Mouse (Mus musculus): ENCODE measurements at regions not wholly inside any gene's neighbourhood (a gene's known extent, or its start where the extent isn't known, plus 50 kb on each side); places are given as distances from the start of the nearest gene placed in this dataset.

- TF ChIP-seq HCFC1 (IDR thresholded peaks at IDR 0.05; ENCODE audit: borderline replicate concordance, insufficient read depth, low read length) (no peak), MAFK (IDR thresholded peaks at IDR 0.05; ENCODE audit: insufficient read depth, low read depth, low read length) (no peak), ZNF384 (IDR thresholded peaks at IDR 0.05; ENCODE audit: low read depth, low read length) (no peak), CHD2 (IDR thresholded peaks at IDR 0.05; ENCODE audit: low read depth, low read length) (no peak), ZC3H11A (IDR thresholded peaks at IDR 0.05; ENCODE audit: borderline replicate concordance, low read depth, low read length) (no peak)
- H3K27ac ChIP-seq (ENCODE audit: insufficient read depth, low read depth, low read length, poor library complexity, severe bottlenecking), result peak overlapping the region; percentile 70; the same call in 1 of the 2 replicates
- H3K9me3 ChIP-seq (ENCODE audit: control insufficient read depth, insufficient read depth, low read depth, low read length), result no peaks in the 10 kb centered on the region
- no peaks in the 10 kb centered on the region for H3K36me3 ChIP-seq (ENCODE audit: control insufficient read depth, insufficient read depth, low read length, poor library complexity, severe bottlenecking)
- no peak for DNase-seq (ENCODE audit: low read depth, low spot score)
- 0 out of 4 replicates have a peak overlapping the region, but pooled peaks have one; percentile 0 to 14 for H3K4me3 ChIP-seq (ENCODE audit: insufficient read depth in 1 of 2, low read depth in 1 of 2, low read length in 2 of 2, poor library complexity in 1 of 2, severe bottlenecking in 1 of 2)
- no peak overlapping the region for H3K9ac ChIP-seq (ENCODE audit: insufficient read depth, low read depth, low read length, poor library complexity, severe bottlenecking)
- in situ Hi-C loops (cut with MboI; ENCODE audit: low sequenced_read_pairs in 2 of 2, unreplicated experiment in 2 of 2), result no loop called here
- peaks cover 2 to 13% of the 10 kb centered on the region in 2 experiments for H3K4me1 ChIP-seq (ENCODE audit: control insufficient read depth in 2 of 2, insufficient read depth in 2 of 2, low read length in 2 of 2, poor library complexity in 1 of 2)
Measured at GRCm38 (mm10) chr13:28780462-28780861, 173.1 kb downstream of the Sox4 start.

GRCm38 (mm10) chr13:28775142-28775815 lies 178.2 kb downstream of the Sox4 start:
- Histone ChIP-seq H3K9ac (ENCODE audit: insufficient read depth, low read depth, low read length, poor library complexity, severe bottlenecking) (no peak overlapping the region), H3K27ac (ENCODE audit: insufficient read depth, low read depth, low read length, poor library complexity, severe bottlenecking) (no peak overlapping the region), H3K36me3 (ENCODE audit: control insufficient read depth, insufficient read depth, low read length, poor library complexity, severe bottlenecking) (no peaks in the 10 kb centered on the region), H3K4me1 (ENCODE audit: control insufficient read depth in 2 of 2, insufficient read depth in 2 of 2, low read length in 2 of 2, poor library complexity in 1 of 2) (peaks cover 0 to 14% of the 10 kb centered on the region in 2 experiments; a peak in 2 of 4 replicates), H3K9me3 (ENCODE audit: control insufficient read depth, insufficient read depth, low read depth, low read length) (no peaks in the 10 kb centered on the region), H3K4me3 (ENCODE audit: insufficient read depth in 1 of 2, low read depth in 1 of 2, low read length in 2 of 2, poor library complexity in 1 of 2, severe bottlenecking in 1 of 2) (no peak overlapping the region)
- in situ Hi-C loops (cut with MboI; ENCODE audit: low sequenced_read_pairs in 2 of 2, unreplicated experiment in 2 of 2), result no loop called here
- DNase-seq (ENCODE audit: low read depth, low spot score), result no peak
- TF ChIP-seq ZC3H11A (IDR thresholded peaks at IDR 0.05; ENCODE audit: borderline replicate concordance, low read depth, low read length) (no peak), CHD2 (IDR thresholded peaks at IDR 0.05; ENCODE audit: low read depth, low read length) (no peak), MAFK (IDR thresholded peaks at IDR 0.05; ENCODE audit: insufficient read depth, low read depth, low read length) (no peak), HCFC1 (IDR thresholded peaks at IDR 0.05; ENCODE audit: borderline replicate concordance, insufficient read depth, low read length) (no peak), ZNF384 (IDR thresholded peaks at IDR 0.05; ENCODE audit: low read depth, low read length) (no peak)

- no peaks in the 10 kb centered on the region for H3K9me3 ChIP-seq (ENCODE audit: control insufficient read depth, insufficient read depth, low read depth, low read length)
Measured at GRCm38 (mm10) chr13:28774649-28775048, 178.9 kb downstream of the Sox4 start.

GRCm38 (mm10) chr13:28773466-28773865 lies 180.0 kb downstream of the Sox4 start:
- no peaks in the 10 kb centered on the region for H3K36me3 ChIP-seq (ENCODE audit: control insufficient read depth, insufficient read depth, low read length, poor library complexity, severe bottlenecking)
- no peak for DNase-seq (ENCODE audit: low read depth, low spot score)
- H3K27ac ChIP-seq (ENCODE audit: insufficient read depth, low read depth, low read length, poor library complexity, severe bottlenecking), result no peak overlapping the region
- no peaks in the 10 kb centered on the region for H3K9me3 ChIP-seq (ENCODE audit: control insufficient read depth, insufficient read depth, low read depth, low read length)
- TF ChIP-seq ZC3H11A (IDR thresholded peaks at IDR 0.05; ENCODE audit: borderline replicate concordance, low read depth, low read length) (no peak), HCFC1 (IDR thresholded peaks at IDR 0.05; ENCODE audit: borderline replicate concordance, insufficient read depth, low read length) (no peak), ZNF384 (IDR thresholded peaks at IDR 0.05; ENCODE audit: low read depth, low read length) (no peak), MAFK (IDR thresholded peaks at IDR 0.05; ENCODE audit: insufficient read depth, low read depth, low read length) (no peak), CHD2 (IDR thresholded peaks at IDR 0.05; ENCODE audit: low read depth, low read length) (no peak)
- H3K4me3 ChIP-seq (ENCODE audit: insufficient read depth in 1 of 2, low read depth in 1 of 2, low read length in 2 of 2, poor library complexity in 1 of 2, severe bottlenecking in 1 of 2), result no peak overlapping the region
- no peak overlapping the region for H3K9ac ChIP-seq (ENCODE audit: insufficient read depth, low read depth, low read length, poor library complexity, severe bottlenecking)
- H3K4me1 ChIP-seq (ENCODE audit: control insufficient read depth in 2 of 2, insufficient read depth in 2 of 2, low read length in 2 of 2, poor library complexity in 1 of 2), result peaks cover 0 to 8% of the 10 kb centered on the region in 2 experiments; a peak in 1 of 4 replicates
- in situ Hi-C loops (cut with MboI; ENCODE audit: low sequenced_read_pairs in 2 of 2, unreplicated experiment in 2 of 2), result no loop called here

More at GRCm38 (mm10) chr13:28774649-28775048, 178.9 kb downstream of the Sox4 start:
- TF ChIP-seq MAFK (IDR thresholded peaks at IDR 0.05; ENCODE audit: insufficient read depth, low read depth, low read length) (no peak), ZNF384 (IDR thresholded peaks at IDR 0.05; ENCODE audit: low read depth, low read length) (no peak), CHD2 (IDR thresholded peaks at IDR 0.05; ENCODE audit: low read depth, low read length) (no peak), HCFC1 (IDR thresholded peaks at IDR 0.05; ENCODE audit: borderline replicate concordance, insufficient read depth, low read length) (no peak), ZC3H11A (IDR thresholded peaks at IDR 0.05; ENCODE audit: borderline replicate concordance, low read depth, low read length) (no peak)
- no peaks in the 10 kb centered on the region for H3K36me3 ChIP-seq (ENCODE audit: control insufficient read depth, insufficient read depth, low read length, poor library complexity, severe bottlenecking)
- H3K4me1 ChIP-seq (ENCODE audit: control insufficient read depth in 2 of 2, insufficient read depth in 2 of 2, low read length in 2 of 2, poor library complexity in 1 of 2), result peaks cover 0 to 9% of the 10 kb centered on the region in 2 experiments; a peak in 1 of 4 replicates
- no peak overlapping the region for H3K27ac ChIP-seq (ENCODE audit: insufficient read depth, low read depth, low read length, poor library complexity, severe bottlenecking)
- H3K4me3 ChIP-seq (ENCODE audit: insufficient read depth in 1 of 2, low read depth in 1 of 2, low read length in 2 of 2, poor library complexity in 1 of 2, severe bottlenecking in 1 of 2), result no peak overlapping the region
- DNase-seq (ENCODE audit: low read depth, low spot score), result no peak
- no peak overlapping the region for H3K9ac ChIP-seq (ENCODE audit: insufficient read depth, low read depth, low read length, poor library complexity, severe bottlenecking)
- in situ Hi-C loops (cut with MboI; ENCODE audit: low sequenced_read_pairs in 2 of 2, unreplicated experiment in 2 of 2), result no loop called here

Data from ES-E14 (cell line).